Mouse (Mus musculus) common myeloid progenitor, adult 5-6 weeks (primary cell): Measurements from ENCODE around the gene Ap1s1. TPM values are rescaled to one million over a fixed set of nuclear protein-coding genes. Genes with fewer than 3 reads are reported as not detected.
A peak's percentile ranks its signal among the peaks of the same experiment; 100 is the strongest.

Experiments
- ATAC-seq: replicated peaks from 2 replicates; pipeline ENCODE4 v1.8.0; 2016; ENCODE audit warnings: low read depth, mild to moderate bottlenecking, moderate TSS enrichment, inconsistent platforms; ENCODE audit not compliant: poor library complexity, severe bottlenecking
- total RNA-seq: library from RNA; stranded (forward); fragments of 200-1000, 187-1606 nt; gene quantifications from 2 replicates; pipeline ENCODE4 v1.2.3, GENCODE M21; 2017

The Ap1s1 gene
- total RNA-seq, 1 experiment from 2014 or later, result 70.1 TPM

DNA sequence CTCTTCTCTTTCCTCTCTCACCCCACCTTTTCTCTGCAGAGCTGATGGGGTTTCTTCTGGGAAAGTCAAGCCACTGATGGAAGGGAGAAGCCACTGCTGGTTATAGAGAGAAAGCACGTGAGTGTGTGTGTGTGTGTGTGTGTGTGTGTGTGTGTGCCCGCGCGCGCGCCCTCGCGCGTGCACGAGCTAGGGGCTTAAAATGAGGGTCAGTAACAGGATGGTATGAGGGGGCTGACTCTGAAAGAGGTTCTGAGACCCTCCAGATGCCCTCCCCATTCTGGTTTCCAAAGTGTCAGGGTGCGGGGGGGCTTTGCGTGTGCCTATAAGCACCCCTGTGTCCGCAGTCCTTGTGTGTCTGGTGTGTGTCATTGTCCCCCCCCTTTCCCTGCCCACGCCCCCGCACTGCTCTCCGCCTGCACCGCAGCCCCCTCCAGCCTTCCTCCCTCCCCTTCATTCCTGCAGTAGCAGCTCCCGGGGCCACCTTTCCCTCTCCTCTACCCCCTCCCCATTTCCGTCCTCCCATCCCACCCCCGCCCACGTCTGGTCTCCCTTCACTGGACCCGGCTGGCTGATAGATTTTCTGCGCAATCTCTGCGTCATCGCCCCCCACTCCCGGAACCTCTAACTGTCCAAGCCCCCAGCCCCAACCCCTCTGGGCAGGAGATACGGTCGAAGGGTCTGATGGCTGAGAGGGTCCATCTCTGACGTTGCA, 17.2 kb downstream of the Ap1s1 start:
- no peak for ATAC-seq

DNA sequence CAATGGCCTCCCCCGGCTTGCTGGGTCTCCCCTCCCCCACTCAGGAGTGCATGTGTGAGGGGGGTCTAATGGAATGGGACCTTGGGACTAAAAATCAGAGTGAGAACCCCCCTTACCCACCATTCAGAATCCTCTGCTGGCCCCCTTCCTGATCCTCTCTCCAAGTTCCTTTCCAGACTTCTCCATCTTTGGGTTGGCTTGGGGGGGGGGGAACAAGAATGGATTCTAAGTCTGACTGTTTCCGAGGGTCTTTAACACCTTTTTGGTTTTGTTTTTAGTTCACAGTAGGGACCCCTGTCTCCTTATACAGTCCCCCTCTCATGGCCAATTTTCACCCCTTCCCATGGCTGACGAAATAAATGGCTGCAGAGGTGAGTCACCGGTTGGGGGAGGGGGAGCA, 19.8 kb downstream of the Ap1s1 start, which contains the start of gene Vgf:
Gene Vgf (plus strand): TSS at position 301 of the 400 bp plus-strand sequence.
- ATAC-seq, result no peak

DNA sequence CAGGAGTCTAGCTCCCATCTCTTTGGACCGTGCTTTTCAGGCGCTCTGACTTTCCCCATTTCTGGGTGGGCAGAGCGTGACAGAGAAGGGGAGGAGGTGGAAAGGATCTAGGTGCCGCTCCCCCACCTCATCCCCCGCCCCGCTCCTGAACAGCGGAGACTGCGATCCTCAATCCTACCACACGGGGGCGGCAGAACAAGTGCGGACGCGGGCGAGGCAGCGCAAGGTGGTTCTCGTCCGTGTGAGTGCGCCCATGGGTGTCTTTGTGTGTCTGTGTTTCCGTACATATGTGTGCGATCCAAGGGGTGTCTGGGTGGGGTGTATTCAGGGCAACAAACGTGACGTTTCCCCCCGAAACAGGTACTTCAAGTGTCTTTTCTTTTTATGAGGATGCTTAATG, 20.8 kb downstream of the Ap1s1 start:
- ATAC-seq, result peak; percentile 73

DNA sequence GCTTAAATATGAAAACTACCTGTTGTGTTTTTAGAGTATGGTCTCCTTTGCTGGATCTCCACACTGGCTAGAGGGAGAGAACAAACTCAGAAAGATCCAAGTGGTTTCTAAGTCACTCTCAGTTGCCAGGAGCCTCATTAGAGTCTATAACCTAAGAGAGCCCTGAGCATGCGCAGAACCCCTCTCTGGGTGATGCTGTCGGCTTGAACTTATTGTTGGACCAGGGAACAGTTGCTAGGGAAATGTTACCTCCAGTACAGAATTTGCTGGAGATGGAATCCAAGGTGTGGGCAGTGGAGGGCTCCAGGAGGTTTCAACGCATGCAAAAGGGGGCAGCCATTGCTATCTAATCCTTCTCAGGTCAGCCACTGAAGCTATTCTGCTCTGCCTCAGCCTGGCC, 21.6 kb downstream of the Ap1s1 start:
- no peak for ATAC-seq

DNA sequence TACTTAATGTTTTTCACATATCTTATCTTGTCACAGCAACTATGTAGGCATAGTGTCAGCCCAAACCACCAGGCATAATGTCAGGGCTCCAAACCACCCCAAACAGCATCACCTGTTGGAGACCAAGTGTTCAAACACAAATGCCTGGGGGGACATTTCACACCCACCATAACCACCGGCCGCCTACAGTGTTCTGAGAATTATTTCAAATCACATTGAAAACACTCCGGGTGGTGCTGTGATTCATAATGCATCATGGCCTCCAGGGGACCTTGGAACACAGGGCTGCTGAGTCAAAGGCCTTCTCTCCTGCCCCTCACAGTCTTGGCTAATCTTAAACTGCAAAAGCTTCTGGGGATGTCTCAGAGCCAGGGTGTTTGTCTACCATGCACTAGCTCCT, 30.0 kb downstream of the Ap1s1 start:
- no peak for ATAC-seq

DNA sequence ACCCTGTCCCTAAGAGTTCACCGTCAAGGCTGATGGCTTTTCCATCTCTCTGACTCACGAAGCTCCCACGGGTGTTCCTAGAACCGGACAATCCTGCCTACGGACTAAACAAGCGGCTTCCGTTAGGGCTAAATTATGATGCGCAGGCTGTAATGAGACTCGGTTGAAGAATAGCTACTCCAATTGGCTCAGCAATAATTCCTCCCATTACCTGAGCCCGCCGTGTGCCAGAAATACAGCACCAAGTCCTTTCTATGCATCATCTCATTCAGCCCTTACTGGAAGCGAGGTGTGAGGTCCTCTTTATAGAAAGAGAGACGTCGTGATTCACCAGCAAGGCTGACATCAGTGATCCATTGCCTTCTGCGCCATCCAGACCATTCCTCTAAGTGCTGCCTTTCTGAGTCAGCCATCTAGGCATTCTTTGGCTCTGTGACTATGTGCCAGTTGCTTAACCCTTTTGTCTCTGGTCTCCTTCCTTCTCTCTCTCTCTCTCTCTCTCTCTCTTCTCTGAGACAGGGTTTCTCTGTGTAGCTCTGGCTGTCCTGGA, 33.5 kb downstream of the Ap1s1 start:
- no peak for ATAC-seq

DNA sequence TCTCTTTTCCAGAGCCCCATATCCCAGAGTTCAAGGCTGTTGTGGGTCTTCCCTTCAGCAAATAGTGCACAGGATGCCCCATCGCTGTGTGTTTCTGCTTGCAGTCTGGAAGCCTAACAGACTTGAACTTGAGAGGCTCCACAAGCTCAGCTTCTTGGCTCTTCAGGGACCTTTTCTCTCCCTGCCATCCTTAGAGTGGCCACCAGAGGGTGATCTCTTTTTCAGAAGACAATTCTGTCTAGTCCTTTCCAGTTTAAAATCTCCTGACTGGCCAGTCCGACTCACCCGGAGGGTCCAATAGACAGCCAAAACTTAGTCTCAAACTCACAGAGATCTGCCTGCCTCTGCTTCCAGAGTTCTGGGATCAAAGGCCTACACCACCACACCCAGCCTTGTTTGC, 35.9 kb downstream of the Ap1s1 start:
- peak; percentile 60; the same call in 1 of the 2 replicates for ATAC-seq

GRCm38 (mm10) chr5:137007276-137007675, 38.7 kb downstream of the Ap1s1 start:
- no peak for ATAC-seq

DNA sequence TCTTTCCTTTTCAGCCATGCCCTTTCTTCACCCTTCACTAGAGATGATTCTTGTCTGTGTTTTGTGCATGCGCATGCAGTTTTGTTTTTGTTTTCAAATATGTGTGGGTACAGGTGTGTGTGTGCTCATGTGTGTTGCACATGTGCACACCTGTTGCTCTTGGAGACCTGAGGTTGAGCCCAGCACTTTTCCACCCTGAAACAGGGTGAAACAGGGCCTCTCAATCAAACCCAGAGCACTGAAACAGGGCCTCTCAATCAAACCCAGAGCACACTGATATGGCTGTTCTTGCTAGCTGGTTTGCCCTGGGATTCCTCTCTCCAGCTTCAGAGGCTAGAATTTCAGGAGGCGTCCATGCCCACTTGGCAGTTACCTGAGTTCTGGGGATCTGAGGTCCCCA, 45.3 kb downstream of the Ap1s1 start:
- ATAC-seq, result 0 out of 2 replicates have a peak, but pooled peaks have one; percentile 22

DNA sequence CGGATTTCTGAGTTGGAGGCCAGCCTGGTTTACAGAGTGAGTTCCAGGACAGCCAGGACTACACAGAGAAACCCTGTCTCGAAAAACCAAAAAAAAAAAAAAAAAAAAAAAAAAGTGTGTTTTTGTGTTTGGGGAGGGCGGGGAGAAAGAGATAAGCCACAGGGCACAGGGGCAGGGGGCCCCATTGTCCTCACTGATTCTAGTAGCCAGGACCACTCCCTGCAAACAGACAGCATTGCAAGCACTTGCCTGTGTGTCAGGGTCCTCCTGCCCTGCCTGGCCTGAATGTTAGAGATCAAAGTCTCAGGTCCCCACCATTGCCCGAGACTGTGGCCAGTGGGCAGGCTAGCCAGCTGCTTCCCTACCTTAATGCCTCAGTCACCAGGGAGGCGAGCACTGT, 46.5 kb downstream of the Ap1s1 start:
- ATAC-seq, result no peak

GRCm38 (mm10) chr5:136989801-136990200, 56.1 kb downstream of the Ap1s1 start:
- no peak for ATAC-seq

GRCm38 (mm10) chr5:136988420-136988819, 57.5 kb downstream of the Ap1s1 start:
- ATAC-seq, result peak; percentile 9; the same call in 1 of the 2 replicates

GRCm38 (mm10) chr5:136987934-136988271, 58.0 kb downstream of the Ap1s1 start, which contains the start of gene Znhit1:
TSS of gene Znhit1 (minus strand) at chr5:136988021.
- no peak for ATAC-seq

DNA sequence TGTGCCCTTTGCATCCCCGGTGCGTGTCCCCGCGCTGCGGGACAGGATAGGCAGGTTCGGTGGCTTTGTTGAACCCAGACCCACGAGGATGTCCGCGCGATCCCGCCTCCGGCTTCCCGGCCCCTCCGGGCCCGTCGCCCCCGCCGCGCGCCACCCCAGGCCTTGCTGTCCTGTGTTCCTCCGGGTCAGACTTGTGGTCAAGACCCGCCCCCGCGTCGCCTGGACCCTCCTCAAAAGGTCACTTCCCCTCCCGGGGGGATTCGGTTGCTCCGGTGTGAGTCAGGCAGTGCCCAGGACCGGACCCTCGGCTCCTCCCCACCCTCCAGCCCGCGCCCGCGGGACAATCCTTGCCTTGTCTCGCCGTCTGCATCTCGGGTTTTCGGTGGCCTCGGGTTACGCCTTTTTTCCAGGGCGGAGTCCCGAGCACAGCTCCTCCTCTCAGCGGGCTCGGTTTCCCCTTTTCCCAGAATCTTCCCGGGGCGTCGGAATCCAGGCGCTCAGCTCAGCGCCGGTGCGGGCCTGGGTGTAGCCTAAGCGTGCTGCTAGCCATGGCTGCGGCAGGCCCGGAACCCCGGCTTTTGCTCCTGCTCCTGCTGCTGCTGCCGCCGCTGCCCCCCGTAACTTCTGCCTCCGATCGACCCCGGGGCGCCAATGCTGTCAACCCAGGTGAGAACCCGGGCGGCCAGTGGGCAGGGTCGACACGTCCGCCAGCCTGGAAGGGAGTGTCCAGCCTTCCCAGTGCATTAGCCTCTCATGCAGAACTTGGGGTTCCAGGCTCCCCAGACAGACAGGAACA, 58.6 kb downstream of the Ap1s1 start:
- ATAC-seq, result peak; percentile 30

- peak; percentile 85 for ATAC-seq
Measured at GRCm38 (mm10) chr5:136986695-136987137, 59.2 kb downstream of the Ap1s1 start, which contains the start of gene Plod3. TSS of gene Plod3 (plus strand) at chr5:136987019.

Other genes with a start within 250 kb of the Ap1s1 start
- gene Col26a1, start 162.9 kb downstream of the Ap1s1 start, total RNA-seq, result not detected in 2 replicates
- 3.8 and 15.0 TPM in 2 replicates for gene Ift22, start 138.0 kb downstream of the Ap1s1 start, total RNA-seq
- 101 and 120 TPM in 2 replicates for gene Fis1, start 92.9 kb downstream of the Ap1s1 start, total RNA-seq
- gene Cldn15, start 79.5 kb downstream of the Ap1s1 start, total RNA-seq, result 1.3 and 1.8 TPM in 2 replicates
- gene Plod3, start 59.1 kb downstream of the Ap1s1 start, total RNA-seq, result 35.1 and 57.3 TPM in 2 replicates
- gene Znhit1, start 58.1 kb downstream of the Ap1s1 start, total RNA-seq, result 28.2 and 32.1 TPM in 2 replicates
- gene Vgf, start 19.7 kb downstream of the Ap1s1 start, total RNA-seq, result not detected in 2 replicates
- gene Serpine1, start 26.1 kb upstream of the Ap1s1 start, total RNA-seq, result not detected in 2 replicates
- gene Trim56, start 70.1 kb upstream of the Ap1s1 start, total RNA-seq, result 27.7 and 34.3 TPM in 2 replicates
- gene Muc3, start 103.2 kb upstream of the Ap1s1 start, total RNA-seq, result not detected in 2 replicates
- 0.82 TPM in 1 of 2 replicates, not detected in the other for gene Muc3a, start 166.3 kb upstream of the Ap1s1 start, total RNA-seq
- 6.3 and 6.6 TPM in 2 replicates for gene Ache, start 241.4 kb upstream of the Ap1s1 start, total RNA-seq
- 3.2 and 4.4 TPM in 2 replicates for gene Ufsp1, start 248.5 kb upstream of the Ap1s1 start, total RNA-seq